Mouse (Mus musculus): Measurements from ENCODE around the gene Arsb.

GRCm38 (mm10) chr13:93757514-93757913 lies 13.9 kb upstream of the Arsb start:
- no peak for TF ChIP-seq EP300 (IDR thresholded peaks at IDR 0.05; ENCODE audit: low read depth)
- no peak for TF ChIP-seq CTCF (IDR thresholded peaks at IDR 0.05; ENCODE audit: low read depth)

All from liver, postnatal 0 days (tissue).